Mouse (Mus musculus) megakaryocyte, adult 5-6 weeks (primary cell): Measurements from ENCODE around the gene Mapt. TPM values are rescaled to one million over a fixed set of nuclear protein-coding genes. Genes with fewer than 3 reads are reported as not detected.

Source experiments
- ATAC-seq: 2 replicates; pipeline ENCODE4 v1.8.0; 2016; ENCODE audit warnings: mild to moderate bottlenecking, inconsistent platforms; ENCODE audit not compliant: poor library complexity, severe bottlenecking
- total RNA-seq, 2 experiments: library from RNA; stranded (forward) in 1 of 2; stranded (reverse) in 1 of 2; fragments of 153-499, 151-499 nt in 1 of 2; fragments of 221-1000, 200-1000 nt in 1 of 2; gene quantifications; 2 replicates each; pipeline versions ENCODE4 v1.2.3 to v1.2.4; 2015 to 2017

Mapt gene
- total RNA-seq, 2 experiments from 2014 or later, result 0.09 to 0.48 TPM

GRCm38 (mm10) chr11:104363823-104364600, 132.8 kb downstream of the Mapt start:
- ATAC-seq, result no peak

- peak; percentile 89 for ATAC-seq
These were observed 136.4 kb downstream of the Mapt start for GRCm38 (mm10) chr11:104367486-104368190.

GRCm38 (mm10) chr11:104376291-104376690, 145.1 kb downstream of the Mapt start:
- no peak for ATAC-seq

GRCm38 (mm10) chr11:104379635-104380034, 148.4 kb downstream of the Mapt start:
- ATAC-seq, result peak; percentile 68

Other genes starting within 250 kb of the Mapt start
- gene Crhr1, start 98.5 kb upstream of the Mapt start, total RNA-seq (2015), result not detected in 2 replicates
- not detected in 2 replicates for gene Crhr1, start 98.5 kb upstream of the Mapt start, total RNA-seq (2017)
- gene Sppl2c, start 45.1 kb upstream of the Mapt start, total RNA-seq (2015), result not detected in 2 replicates
- gene Sppl2c, start 45.1 kb upstream of the Mapt start, total RNA-seq (2017), result not detected in 2 replicates
- gene Kansl1, start 237.5 kb downstream of the Mapt start, total RNA-seq (2015), result 50.8 and 51.7 TPM in 2 replicates
- 27.5 and 33.3 TPM in 2 replicates for gene Kansl1, start 237.5 kb downstream of the Mapt start, total RNA-seq (2017)